Mouse (Mus musculus): ENCODE results near the gene Tmem265.

DNA sequence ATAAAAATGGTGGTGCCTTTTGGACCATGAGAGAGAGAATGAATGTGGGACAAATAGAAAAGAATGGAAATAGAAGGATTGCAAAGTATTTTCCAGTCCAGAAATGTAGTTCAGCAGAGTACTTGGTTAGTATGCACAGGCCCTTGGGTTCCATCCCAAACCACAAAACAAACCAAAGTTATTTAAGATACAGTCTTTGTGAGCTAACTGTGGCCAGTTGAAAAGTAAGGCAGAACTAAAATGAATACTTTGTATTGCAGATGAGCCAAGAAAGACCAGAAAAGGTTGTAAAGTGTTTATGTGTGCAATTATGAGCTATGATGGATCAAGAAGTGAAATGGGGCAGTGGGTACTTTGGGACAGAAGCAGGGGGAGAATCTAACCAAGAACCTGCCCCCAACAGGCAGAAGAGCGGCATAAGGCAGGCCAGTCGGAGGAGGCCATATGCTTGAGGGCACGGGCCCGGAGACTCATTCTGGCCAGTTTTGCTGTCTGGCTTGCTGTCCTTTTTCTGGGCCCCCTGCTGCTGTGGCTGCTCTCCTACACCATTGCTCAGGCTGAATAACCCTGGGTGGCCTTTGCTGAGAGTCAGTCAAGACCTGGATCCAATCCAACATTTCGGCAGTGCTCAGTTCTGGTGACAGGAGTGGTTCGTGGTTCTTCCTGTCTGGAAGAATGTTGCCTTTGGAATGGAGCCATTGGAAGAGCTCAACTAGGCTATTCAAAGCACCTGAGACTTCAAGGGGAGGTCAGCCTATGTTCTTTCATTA is 3.4 kb downstream of the Tmem265 start:
- TF ChIP-seq POLR2A (IDR thresholded peaks at IDR 0.05; ENCODE audit: insufficient read depth, low read depth, low read length) (no peak), CTCF (IDR thresholded peaks at IDR 0.05; ENCODE audit: insufficient read depth, low read depth, low read length) (no peak)

Data from olfactory bulb, adult 2 months (tissue).